In the genomic region with DNA sequence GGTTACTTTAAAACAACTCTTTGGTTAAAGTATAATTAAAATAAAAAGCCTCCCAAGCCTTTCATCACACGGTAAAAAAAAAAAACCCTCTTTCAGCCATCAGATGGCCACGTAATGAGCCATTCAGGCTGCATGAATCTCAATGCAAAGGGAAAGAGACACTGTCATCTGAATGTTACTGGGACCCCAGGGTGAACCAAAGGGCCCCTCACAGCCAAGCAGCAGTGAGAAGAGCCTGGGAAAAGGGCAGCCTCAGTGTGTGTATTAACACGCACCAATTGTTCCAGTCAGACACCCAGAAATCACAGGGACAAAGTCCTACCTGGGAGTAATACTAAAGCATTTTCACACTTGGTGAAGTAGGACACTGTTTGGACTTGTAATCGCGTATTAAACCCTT, we compare ENCODE assay signal across 19 mouse cellular contexts. TPM values are rescaled to one million over a fixed set of nuclear protein-coding genes. Genes with fewer than 3 reads are reported as not detected.
A peak's percentile ranks its signal among the peaks of the same experiment; 100 is the strongest.
DNase-seq lines count a peak whose midpoint lies in the region; ATAC-seq and TF ChIP-seq lines count a peak whose summit lies in the region.
"Had no signal": no experiment of that assay in that cellular context is flagged by ENCODE, and none has a peak within 500 bp of the region (broad histone marks: within the 10 kb centered on the region; RNA-seq: fewer than 3 reads in every experiment).

No protein-coding gene starts in this region.

- no peak for TF ChIP-seq POLR2A in brain, embryonic 14.5 days (IDR thresholded peaks at IDR 0.05; ENCODE audit: borderline replicate concordance, extremely low read depth, insufficient read depth, insufficient read length, poor library complexity, severe bottlenecking)

- 12% methylated on average over 5 of the region's 5 CpGs for WGBS in forebrain, embryonic 14.5 days
- WGBS in hindbrain, embryonic 15.5 days: 33% methylated on average over 5 of the region's 5 CpGs
- 24% methylated on average over 5 of the region's 5 CpGs for WGBS in midbrain, embryonic 16.5 days

- no peaks in the 10 kb centered on the region for H3K9me3 ChIP-seq in forebrain, embryonic 14.5 days (replicated peaks; ENCODE audit: control insufficient read depth, low read length)
- H3K9me3 ChIP-seq in hindbrain, embryonic 15.5 days: no peaks in the 10 kb centered on the region
- no peaks in the 10 kb centered on the region for H3K9me3 ChIP-seq in midbrain, embryonic 16.5 days (replicated peaks; ENCODE audit: control insufficient read depth, low read length, poor library complexity, severe bottlenecking)
- H3K9me3 ChIP-seq: limb, embryonic 10.5 days; liver, embryonic 13.5 days; megakaryocyte, embryonic 14.5 days had no signal

- no peaks in the 10 kb centered on the region for H3K27me3 ChIP-seq in forebrain, embryonic 14.5 days (replicated peaks; ENCODE audit: control insufficient read depth, insufficient read depth, low read length)
- H3K27me3 ChIP-seq in hindbrain, embryonic 15.5 days: no peaks in the 10 kb centered on the region
- H3K27me3 ChIP-seq in midbrain, embryonic 16.5 days (ENCODE audit: control insufficient read depth, insufficient read depth, low read depth, low read length): no peaks in the 10 kb centered on the region
- H3K27me3 ChIP-seq: liver, embryonic 13.5 days; megakaryocyte, embryonic 14.5 days had no signal

- no peaks in the 10 kb centered on the region for H3K36me3 ChIP-seq in forebrain, embryonic 14.5 days (ENCODE audit: control insufficient read depth, insufficient read depth, low read length)
- H3K36me3 ChIP-seq in hindbrain, embryonic 15.5 days: 0 out of 2 replicates have a peak, but pooled peaks cover 5% of the 10 kb centered on the region
- H3K36me3 ChIP-seq in midbrain, embryonic 16.5 days (ENCODE audit: control insufficient read depth, insufficient read depth, low read length): no peaks in the 10 kb centered on the region
- H3K36me3 ChIP-seq: limb, embryonic 10.5 days; liver, embryonic 13.5 days had no signal

- peak overlapping the region; percentile 86 for H3K27ac ChIP-seq in forebrain, embryonic 14.5 days (ENCODE audit: low read depth, low read length)
- H3K27ac ChIP-seq in hindbrain, embryonic 15.5 days (replicated peaks): peak overlapping the region; percentile 78
- H3K27ac ChIP-seq in midbrain, embryonic 16.5 days (ENCODE audit: low read length): peak overlapping the region; percentile 81
- H3K27ac ChIP-seq: limb, embryonic 10.5 days; liver, embryonic 13.5 days; stomach, postnatal 0 days had no signal

- peaks cover 29% of the 10 kb centered on the region for H3K4me1 ChIP-seq in forebrain, embryonic 14.5 days (ENCODE audit: control insufficient read depth, insufficient read depth, low read length)
- peaks cover 15% of the 10 kb centered on the region for H3K4me1 ChIP-seq in hindbrain, embryonic 15.5 days (replicated peaks)
- H3K4me1 ChIP-seq in midbrain, embryonic 16.5 days (ENCODE audit: control insufficient read depth, insufficient read depth, low read length): peaks cover 24% of the 10 kb centered on the region
- H3K4me1 ChIP-seq: liver, embryonic 13.5 days had no signal

- no peak overlapping the region for H3K9ac ChIP-seq in forebrain, embryonic 14.5 days (ENCODE audit: low read length)
- H3K9ac ChIP-seq in hindbrain, embryonic 15.5 days: no peak overlapping the region
- H3K9ac ChIP-seq in midbrain, embryonic 16.5 days (ENCODE audit: low read depth, low read length): no peak overlapping the region
- H3K9ac ChIP-seq: liver, embryonic 13.5 days had no signal

- peak; percentile 38 for ATAC-seq in forebrain, embryonic 14.5 days
- ATAC-seq in hindbrain, embryonic 15.5 days (ENCODE audit: low FRiP score, low read depth): no peak
- no peak for ATAC-seq in midbrain, embryonic 16.5 days
- ATAC-seq in inflammation-experienced regulatory T-cells, adult 6 months: no peak
- ATAC-seq: intestine, postnatal 0 days; lung, postnatal 0 days had no signal

- TF ChIP-seq CTCF in brain, embryonic 14.5 days (IDR thresholded peaks at IDR 0.05; ENCODE audit: borderline replicate concordance, extremely low read depth, insufficient read depth, insufficient read length): no peak

- no peak overlapping the region for H3K4me3 ChIP-seq in forebrain, embryonic 14.5 days (ENCODE audit: low read depth, low read length)
- no peak overlapping the region for H3K4me3 ChIP-seq in hindbrain, embryonic 15.5 days
- H3K4me3 ChIP-seq in midbrain, embryonic 16.5 days (ENCODE audit: low read depth, low read length): no peak overlapping the region
- H3K4me3 ChIP-seq: limb, embryonic 10.5 days; liver, embryonic 13.5 days; megakaryocyte, embryonic 14.5 days had no signal

- peak overlapping the region; percentile 36 for H3K4me2 ChIP-seq in forebrain, embryonic 14.5 days (ENCODE audit: low read length)
- H3K4me2 ChIP-seq in hindbrain, embryonic 15.5 days: no peak overlapping the region
- H3K4me2 ChIP-seq in midbrain, embryonic 16.5 days (ENCODE audit: low read length): no peak overlapping the region
- H3K4me2 ChIP-seq: liver, embryonic 13.5 days had no signal

- DNase-seq in brain, embryonic 14.5 days (ENCODE audit: low read depth): peak; percentile 76
- peak; percentile 57 for DNase-seq in forebrain, embryonic 14.5 days (ENCODE audit: low spot score)
- DNase-seq in spleen, postnatal 36 days (ENCODE audit: low spot score in 2 of 2): no peak
- DNase-seq in lung, postnatal 36 days: no peak
- DNase-seq: B cell, adult 2 months; cerebellum, adult 18-20 months; gastrocnemius, postnatal 25 days; liver, embryonic 13.5 days; spleen, adult 18-20 months; thymus, postnatal 25 days had no signal

RNA-seq across cellular contexts. Expression of a gene that starts 8.0 kb away (rescaled TPM):
- polyA plus RNA-seq in brain, embryonic 14.5 days (2012; rRNA removed): 0.03 and 0.04 TPM in 2 replicates
- polyA plus RNA-seq in forebrain, embryonic 14.5 days (2014; fragmentation: Nextera tagmentation; extraction: Ambion mirVana): 0.08 TPM in 1 of 2 replicates, not detected in the other
- polyA plus RNA-seq in hindbrain, embryonic 15.5 days (2015; fragmentation: Nextera tagmentation; extraction: Ambion mirVana): 0.14 and 0.27 TPM in 2 replicates
- 0.21 TPM in 2 replicates for polyA plus RNA-seq in midbrain, embryonic 16.5 days (2015; fragmentation: Nextera tagmentation; extraction: Ambion mirVana)
- 10 to 100 TPM in 1 of 3 experiments, 1 to 10 TPM in 2; 2.8 to 21.3 (median 3.2) TPM for polyA plus RNA-seq in inflammation-experienced regulatory T-cells, adult 6 months (2017; shearing (Covaris generic))
- polyA plus RNA-seq: embryonic facial prominence, embryonic 14.5 days; stomach, postnatal 0 days had no signal

RNA-seq across cellular contexts. Expression of a gene that starts 48.5 kb away (rescaled TPM):
- 0.39 and 1.1 TPM in 2 replicates for polyA plus RNA-seq in brain, embryonic 14.5 days (2012; rRNA removed)
- polyA plus RNA-seq in forebrain, embryonic 14.5 days (2014; fragmentation: Nextera tagmentation; extraction: Ambion mirVana): 0.42 and 0.99 TPM in 2 replicates
- polyA plus RNA-seq in hindbrain, embryonic 15.5 days (2015; fragmentation: Nextera tagmentation; extraction: Ambion mirVana): 1.2 and 1.3 TPM in 2 replicates
- 1.1 and 1.2 TPM in 2 replicates for polyA plus RNA-seq in midbrain, embryonic 16.5 days (2015; fragmentation: Nextera tagmentation; extraction: Ambion mirVana)
- polyA plus RNA-seq in inflammation-experienced regulatory T-cells, adult 6 months (2017; shearing (Covaris generic)): not detected
- polyA plus RNA-seq: liver, embryonic 13.5 days had no signal

Comparison
In these comparisons a context has a peak if more than half of its experiments do, and no peak if none do; other contexts are left out.
1. DNase-seq: peak in brain, embryonic 14.5 days (single experiment) and forebrain, embryonic 14.5 days (single experiment); none in spleen, postnatal 36 days (0 of 2) and lung, postnatal 36 days (single experiment).
2. Peak in every context shown above with its lines, with median percentiles within 50 percentile points of each other: H3K27ac ChIP-seq.